Mouse (Mus musculus): ENCODE results near the gene Ak4.
A peak's percentile ranks its signal among the peaks of the same experiment; 100 is the strongest.
"Not testable (repeated sequence)": the region's sequence is repeated elsewhere in the genome, so short reads cannot be mapped to it uniquely, and the experiment has no call there.

Gene Ak4

DNA sequence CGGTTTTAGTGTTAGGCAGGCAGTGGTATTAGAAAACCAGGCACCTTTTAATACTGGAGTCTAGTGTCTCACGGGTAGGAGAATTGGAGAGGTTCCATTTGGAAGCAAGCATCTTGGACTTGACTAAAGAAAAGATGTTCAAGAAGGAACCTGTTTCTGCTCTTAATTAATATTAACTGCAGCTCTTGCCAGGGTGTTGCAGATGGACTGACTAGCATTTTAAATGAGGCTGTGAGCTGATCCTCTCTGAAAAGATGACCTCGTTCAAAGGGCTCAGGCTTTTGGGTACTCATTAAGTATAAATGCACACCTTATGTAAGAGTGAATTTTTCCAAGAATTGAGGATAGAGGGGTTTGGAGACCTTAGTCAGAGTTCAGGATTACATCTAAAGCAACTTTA is 5.4 kb downstream of the Ak4 start:
- peak; percentile 93 for DNase-seq

DNA sequence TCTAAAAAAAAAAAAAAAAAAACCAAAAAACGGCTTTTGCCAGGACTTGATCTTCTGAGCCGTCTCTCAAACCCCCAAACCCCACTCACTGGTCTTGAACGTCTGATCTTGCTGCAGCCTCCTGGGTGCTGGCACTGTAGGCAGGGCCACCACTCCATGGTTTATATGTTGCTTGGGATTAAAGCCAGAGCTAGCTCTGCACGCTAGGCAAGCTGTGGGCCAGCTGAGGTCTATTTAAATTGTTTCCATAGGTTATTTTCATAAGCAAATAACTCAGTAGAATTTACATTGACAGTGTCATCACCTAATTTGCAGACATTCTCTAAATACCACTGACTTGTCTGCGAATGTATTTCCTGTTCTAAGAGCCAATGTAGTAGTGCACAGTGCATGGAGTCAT is 6.0 kb downstream of the Ak4 start:
- DNase-seq = no peak

DNA sequence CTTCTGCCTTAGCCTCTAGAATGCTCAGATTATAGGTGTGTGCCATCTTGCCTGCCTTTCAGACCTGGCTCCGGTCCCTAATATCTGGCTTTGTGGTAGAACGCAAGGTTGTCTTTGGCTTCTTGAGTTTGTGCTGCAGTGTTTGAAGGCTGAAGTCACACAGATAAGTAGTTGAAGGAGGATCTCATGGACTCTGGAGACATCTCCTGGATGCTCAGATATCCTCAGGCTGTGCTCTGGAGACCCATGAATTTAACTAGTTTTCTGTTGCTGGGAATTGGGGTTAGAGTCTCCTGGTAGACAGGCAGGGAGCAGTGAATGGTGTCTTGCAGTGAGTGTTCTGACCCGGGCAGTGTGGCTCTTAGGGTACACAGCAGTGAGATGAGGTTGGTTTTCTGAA is 6.6 kb downstream of the Ak4 start:
- no peak for DNase-seq

DNA sequence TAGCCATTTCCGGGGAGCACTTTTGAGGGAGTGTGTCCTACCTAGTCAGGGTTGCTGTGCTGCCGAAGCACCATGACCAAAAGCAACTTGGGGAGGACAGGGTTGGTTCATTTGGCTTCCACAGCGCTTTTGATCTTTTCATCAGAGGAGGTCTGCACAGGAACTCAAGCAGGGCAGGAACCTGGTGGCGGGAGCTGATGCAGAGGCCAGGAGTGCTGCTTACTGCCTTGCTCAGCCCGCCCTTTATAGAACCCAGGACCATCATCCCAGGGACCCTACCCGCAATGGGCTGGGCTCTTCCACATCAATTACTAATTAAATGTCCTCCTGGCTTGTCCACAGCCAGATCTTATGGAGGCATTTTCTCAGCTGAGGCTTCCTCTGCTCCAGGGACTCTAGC is 7.5 kb downstream of the Ak4 start:
- peak; percentile 57 for DNase-seq

DNA sequence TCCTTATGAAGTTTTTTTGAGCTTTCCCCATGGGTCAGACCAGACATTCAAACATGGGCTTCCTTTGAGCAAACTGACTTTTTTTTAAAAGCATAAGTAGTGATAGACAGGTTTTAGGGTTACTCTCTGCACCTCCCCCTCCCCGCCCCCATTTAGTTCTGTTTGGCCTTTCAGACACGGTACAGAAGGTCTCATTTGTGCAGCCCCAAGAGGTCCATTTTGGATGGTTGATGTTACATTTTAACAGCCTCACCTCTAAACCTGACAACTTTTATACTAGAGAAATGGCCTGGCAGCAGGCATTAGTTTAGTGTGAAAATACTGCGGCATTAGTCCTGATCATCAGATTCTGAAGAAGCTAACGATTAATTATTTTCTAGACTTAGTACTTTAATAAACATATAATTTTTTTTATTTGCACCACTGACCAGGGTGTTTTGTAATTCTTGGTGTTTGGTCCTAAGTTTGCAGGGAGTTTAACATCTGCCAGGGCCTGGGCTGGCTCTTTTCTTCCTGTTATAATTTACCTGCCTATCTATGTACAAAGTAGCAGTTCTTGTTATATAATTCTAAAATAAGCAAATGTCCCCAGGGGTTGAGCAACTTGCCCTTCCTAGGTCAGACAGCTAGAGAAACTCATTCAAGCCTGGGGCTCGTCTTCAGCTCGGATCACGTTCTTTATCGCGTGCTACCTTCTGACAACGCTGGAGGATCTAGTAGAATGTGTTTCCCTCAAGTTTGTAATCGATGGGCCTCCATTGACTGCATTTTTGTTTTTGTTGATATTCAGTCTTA is 9.0 kb downstream of the Ak4 start:
- DNase-seq = peak; percentile 92

DNA sequence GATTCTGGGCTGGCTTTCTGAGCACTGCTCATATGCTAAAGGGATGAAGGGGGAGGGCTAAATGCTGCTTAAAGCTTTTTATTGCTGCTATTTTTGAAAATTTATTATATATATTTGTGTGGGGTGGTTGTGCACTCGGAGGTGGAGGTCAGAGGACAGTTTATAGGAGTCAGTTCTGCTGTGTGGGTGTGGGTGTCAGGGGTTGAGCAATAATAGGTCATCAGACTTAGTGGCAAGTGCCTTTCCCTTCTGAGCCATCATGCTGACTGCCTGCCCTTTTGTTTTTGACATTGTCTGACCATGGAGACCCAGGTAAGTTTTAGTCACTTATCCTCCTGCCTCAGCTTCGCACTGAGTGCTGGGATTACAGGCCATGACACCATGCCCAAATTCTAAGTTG is 10.0 kb downstream of the Ak4 start:
- no peak for DNase-seq

DNA sequence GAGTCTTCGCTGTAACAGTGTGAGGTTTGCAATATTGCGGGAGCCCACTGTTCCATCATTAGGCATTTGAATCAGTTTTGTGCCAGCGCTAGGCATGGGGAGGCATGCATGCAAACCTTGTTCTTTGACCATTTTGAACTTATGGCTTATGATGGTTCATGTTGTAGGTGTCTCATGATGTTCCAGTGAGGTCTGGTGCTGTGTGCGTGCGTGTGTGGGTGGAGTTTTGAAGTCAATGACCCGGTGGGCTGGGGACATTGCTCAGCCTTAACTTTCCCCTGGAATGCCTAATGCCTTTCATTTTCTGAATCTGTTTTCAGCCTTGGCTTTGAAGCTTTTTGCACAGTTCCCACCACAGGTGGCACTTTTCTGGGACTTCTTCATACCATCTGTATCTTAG is 10.9 kb downstream of the Ak4 start:
- DNase-seq = peak; percentile 66

DNA sequence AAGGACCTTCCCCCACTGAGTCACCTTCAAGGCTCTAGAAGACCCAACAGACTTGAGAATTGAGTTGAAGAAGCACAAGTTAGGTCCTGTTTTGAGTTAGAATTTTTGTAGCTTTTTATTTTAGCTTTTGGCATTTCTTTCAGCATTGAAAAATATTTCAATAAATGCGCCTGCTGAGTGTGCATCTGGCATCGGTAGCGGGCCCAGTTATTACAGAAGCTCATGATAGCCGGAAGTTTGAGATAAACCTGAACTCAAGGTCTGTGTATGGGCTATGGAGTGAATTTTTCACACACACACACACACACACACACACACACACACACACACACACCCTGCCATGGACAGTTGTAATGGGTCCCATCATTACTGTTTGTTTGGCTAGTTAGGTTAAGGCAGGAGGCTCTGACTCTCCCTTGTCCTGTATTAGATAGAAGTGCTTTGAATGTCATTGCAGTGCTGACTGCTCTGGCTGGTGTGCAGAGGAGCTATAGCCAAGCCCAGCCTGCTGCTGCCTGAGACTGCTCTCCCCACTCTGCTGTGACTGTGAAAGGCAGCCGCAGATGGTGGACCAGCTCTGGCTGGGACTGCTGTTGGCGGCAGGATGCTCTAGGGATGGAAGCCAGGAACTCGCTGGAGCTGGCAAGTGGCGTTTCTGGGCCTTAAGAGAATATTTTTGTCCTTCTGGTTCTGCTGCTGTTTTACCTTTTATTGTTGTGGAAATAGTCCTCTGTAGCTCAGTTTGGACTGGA is 17.9 kb downstream of the Ak4 start:
- DNase-seq = no peak

DNA sequence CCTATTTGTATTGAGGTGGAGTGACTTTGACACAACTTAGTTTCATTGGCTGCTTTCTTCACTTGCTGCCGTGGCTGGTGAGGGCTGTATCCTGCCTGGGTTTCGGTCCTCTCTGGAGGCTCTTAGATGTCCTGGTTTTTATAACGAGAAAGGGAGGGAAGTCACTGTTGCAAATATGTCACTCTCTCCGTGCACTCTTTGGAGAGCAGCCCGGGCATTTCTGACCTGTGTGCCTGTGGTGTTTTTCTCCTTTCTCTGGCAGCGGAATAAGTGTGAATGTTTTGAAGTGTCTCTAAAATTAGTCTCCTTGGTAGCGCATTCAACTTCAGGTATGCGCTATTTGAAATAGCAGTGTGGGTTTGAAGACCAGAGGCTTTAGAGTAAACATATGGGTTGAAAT is 19.2 kb downstream of the Ak4 start:
- DNase-seq = no peak

DNA sequence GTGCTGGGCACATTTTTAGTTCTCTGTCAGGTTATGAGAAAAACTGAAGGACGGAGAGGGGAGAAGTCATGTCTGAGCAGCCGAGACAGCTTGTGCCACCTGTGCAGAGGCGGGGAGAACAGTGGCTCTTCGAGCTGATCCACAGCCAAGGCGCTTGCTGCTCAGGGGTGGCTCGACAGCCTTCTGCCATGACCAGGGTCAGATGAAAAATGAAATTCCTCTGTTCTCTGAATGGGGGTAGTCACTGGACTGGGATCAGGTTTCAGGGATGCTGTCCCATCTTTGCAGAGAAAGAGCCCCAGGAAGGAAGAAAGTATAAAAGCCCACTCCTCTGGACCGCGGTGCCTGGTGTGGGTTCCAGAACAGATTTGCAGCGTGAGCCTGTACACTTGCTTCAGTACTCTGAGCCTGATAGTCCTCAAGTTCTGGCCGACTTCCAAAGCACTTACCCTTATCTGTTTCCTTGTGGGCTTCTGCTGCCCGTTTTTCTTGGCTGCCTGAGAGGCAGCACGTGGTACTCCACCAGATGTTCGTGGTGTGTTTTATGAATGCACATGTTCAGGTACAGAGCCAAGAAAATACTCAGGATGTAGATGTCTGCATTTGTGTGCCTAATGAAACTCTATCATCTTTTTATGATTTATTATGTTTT is 20.8 kb downstream of the Ak4 start:
- DNase-seq = no peak

DNA sequence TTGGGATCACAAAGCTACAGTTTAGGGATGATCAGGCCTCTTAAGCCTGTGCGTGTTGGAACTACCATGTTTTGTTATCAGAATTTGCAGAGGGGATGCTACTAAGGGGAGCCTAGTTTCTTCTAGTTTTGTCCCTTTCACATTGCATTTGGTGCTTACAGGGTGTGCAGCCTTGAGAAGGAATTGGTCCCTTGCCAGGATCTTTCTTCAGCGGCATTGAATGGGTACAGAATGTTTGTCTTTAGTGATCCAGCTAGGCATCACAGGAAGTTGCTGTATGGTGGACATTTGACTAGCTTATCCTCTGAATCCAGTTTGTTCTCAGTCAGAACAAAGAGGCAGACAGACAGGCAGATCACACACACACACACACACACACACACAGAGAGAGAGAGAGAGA is 23.7 kb downstream of the Ak4 start:
- no peak for DNase-seq

DNA sequence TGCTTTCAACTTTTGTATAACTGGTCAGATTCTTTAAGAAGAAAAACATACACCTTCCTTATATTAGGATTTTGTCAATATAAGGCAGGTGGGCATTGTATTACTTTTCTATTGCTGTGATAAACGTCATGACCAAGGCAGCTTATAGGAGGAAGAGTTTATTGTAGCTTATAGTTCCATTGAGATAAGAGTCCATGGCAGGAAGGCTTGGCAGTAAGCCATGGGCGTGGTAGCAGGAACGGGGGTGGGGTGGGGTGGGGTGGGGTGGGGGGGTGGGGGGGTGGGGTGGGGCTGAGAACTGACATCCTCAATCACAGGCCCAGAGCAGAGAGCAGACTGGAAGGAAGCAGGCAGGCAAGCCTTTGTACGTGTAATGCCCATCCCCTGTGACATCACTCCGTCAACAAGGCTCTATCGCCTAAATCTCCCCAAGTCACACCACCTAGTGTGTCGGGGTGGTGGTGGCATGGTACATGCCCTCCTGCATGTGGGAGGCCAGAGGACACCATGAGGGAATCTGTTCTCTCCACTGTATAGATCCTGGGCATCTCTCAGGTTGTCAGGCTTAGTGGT is 24.4 kb downstream of the Ak4 start:
- DNase-seq = no peak

DNA sequence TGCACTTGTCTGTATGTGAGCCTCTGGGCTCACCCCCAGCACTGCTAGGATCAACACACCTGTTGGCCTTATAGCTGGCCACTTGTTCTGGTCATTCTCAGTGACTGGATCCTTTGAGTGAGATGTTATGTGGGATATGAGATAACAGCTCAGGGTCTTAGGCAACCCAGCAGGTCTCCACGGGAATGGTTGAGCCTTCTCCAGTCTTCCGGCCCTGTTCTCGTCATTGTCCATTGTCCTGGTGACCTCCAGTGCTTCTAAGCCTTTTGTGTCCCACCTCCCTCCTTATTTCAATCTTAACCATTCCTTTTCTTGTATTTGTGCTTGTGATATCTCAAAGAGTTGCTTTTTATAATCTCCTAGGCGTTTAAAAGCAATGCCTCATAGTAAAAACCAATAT is 26.6 kb downstream of the Ak4 start:
- DNase-seq = no peak

DNA sequence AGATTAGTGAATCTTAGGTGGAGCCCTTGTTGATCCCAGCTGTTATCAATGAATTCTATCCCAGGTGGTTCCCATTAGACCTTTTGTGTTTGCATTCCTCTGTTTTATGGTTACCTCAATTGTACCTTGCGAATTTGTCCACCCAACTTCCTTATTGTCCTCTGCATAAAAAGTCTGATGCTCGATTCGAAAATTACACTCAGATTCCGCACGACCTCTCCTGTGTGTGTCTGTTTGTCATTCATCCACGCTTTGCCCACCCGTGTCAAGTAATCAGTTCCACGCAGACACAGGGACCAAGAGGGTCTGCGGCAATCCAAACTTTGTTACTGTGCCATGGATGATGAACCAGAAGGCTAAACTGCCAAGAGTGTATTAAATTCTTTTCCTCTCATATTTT is 27.5 kb downstream of the Ak4 start:
- DNase-seq = not testable (repeated sequence)

DNA sequence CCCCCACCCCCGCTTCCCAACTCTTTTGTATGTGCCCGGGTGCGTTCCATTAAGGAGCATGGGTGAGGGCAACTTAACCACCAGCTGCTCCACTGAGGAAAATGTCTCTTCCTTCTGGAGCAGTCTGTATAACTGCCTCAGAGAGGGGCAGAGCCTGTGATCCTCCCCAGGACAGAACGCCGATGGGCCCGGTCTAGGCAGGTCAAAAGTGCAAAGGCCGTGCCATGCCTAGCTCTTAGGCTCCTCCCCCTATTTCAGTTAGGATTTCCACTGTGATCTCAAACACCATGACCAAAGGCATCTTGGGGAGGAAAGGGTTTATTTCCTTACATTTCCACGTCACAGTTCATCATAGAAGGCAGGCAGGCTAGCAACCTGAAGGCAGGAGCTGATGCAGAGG is 29.6 kb downstream of the Ak4 start:
- peak; percentile 53 for DNase-seq

DNA sequence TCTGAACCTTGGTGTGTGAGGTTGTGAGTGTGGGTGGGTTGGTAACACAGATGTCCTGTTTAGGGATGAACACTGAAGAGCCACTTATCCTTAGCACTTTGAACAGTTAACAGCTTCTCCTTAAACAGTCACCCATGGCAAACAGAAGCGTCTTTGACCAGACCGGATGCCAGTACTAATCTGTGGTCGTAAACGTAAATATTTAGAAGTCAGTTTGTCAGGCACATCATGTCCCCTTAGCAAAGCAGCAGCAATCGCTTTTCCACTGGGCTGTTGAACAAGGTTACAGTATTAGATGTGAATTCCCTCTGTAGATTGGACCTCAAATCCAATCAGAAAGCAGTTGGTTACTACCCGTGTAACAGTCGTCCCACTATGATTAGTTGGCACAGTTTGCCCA is 30.3 kb downstream of the Ak4 start:
- DNase-seq = no peak

DNA sequence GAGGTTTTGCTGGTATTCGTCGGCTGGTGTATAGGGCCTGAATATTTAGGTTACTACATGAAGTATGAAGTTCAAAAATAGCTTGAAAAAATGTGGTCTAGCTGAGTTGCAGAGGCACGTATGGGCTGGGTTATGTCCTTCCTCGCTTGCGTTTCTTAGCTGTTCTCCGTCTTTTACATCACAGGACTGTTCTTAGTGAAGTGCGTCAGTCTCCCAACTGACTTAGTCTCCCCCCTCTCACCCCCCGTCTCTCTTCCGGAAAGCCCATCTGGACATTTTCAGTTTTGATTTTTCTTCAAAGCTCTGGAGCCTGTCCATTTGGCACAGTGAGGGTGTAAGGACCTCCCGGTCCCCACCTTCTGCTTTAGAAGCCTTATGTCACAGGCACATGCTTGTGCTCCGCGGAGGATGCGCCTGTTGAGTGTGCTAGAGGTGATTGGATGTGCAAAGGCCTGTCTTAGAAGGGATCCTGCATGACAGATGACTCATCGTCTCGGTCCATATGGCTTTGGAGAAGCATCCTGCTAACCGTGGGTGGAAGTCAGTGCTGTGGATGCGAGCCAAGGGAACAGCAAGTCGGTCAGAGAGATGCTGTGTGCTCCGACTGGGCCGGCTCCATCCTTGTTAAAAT is 31.2 kb downstream of the Ak4 start:
- DNase-seq = no peak

DNA sequence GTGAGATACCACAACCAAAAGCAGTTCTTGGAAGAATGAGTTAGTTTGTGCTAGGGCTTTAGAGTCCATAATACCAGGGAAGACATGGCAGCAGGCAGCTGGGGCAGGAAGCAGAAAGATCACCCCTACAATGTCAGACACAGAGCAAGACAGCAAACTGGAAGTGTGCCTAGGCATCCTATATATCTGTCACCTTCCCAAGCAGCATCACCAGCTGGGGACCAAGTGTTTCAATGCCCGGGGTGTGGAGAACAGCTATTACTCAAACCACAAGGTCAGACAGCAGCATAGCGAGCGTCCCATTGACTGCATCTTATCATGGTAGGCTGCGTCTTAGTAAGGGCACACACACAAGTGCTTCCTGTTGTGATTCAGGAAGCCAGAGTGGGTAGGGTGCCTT is 32.0 kb downstream of the Ak4 start:
- no peak for DNase-seq

DNA sequence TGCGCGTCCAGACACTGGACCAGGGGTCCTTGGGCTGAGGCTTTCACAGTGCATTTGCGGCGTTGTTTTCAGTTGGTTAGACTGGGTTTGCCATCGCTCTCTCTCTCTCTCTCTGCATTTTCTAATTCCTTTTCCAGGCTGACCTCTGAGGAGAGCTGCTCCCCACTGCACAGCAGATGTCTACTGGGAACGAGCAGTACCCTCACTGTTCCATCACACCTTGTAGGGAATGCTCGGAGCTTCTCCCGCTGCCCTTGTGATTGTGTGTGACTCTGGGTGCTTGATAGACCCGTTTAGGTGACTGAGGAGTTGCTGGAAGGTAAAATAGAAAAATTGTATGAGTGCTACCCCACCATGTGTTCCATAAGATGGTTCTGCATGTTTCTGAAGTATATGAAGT is 33.8 kb downstream of the Ak4 start:
- DNase-seq = no peak

DNA sequence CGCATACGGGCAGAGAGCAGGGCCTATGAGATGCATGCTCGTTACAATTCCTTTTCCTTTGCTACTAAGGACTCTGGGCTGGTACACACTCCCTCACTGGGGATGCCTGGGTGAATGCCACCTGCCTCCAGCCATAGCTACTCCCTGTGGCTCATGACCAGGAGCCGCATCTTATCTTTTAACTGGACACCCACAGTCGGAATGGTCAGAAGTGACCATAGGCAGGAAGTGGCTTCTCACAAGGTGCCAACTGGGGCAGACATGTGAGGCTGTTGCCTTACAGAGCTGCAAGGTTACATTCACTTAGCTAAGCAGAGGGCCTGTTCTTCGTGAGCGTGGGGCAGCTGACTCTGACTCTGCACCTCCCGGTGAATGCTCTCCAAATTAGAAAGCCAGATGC is 38.1 kb downstream of the Ak4 start:
- DNase-seq = no peak

DNA sequence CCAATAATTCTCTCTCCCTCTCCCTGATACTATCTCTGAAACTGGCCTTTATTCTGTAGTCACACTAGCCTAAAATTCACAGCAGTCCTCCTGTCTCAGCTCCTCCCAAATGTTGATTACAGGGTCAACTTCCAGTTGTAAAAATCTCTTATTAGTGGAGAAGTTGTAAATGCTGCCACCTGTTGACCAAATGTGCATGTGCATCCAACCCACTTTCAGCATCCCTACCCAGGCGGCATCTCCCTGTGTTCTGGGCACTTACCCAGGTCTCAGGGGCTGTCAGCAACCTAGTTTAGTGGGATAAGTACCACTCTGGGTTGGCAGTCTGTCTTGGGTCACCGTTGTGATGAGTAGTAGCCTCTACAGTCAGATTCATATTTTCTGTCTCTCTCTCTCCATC is 39.3 kb downstream of the Ak4 start:
- DNase-seq = peak; percentile 52

DNA sequence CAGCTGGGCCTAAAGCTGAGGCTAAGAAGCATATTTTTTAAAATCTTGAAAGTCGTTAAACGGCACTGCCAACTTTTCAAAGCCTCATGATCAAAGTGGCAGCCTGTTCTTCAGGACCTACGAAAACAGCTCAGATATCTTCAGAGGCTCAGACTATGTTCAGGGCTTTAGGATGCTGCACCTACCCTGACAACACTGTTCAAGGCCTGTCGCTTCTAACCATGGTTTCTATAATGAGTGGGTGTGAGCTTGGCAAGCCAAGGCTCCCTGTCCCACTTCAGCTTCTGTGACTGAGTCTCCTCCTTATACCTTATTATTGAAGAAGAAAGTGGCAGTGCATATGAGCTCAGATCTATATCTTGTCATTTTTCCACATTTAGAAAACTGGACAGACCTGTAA is 40.3 kb downstream of the Ak4 start:
- no peak for DNase-seq

DNA sequence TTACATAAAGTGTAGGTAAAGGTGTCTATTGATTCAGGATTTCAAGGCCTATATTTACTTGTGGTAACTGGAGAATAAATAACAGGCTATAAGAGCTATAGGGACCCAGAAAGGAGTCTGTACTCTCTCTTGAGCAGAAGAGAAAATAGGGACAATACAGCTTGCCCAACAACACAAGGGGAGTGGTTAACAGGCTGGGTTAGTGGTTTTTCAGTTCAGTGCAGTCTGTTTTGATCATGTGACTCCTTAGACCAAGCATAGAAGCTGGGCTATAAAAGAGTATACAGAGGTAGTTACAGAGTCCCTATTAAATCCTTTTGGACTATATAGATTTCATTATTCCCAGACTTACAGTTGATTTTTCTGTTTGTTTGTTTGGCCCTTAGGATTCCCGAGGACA is 41.0 kb downstream of the Ak4 start:
- DNase-seq = no peak

Data from kidney, adult 9 months (tissue).